Mouse (Mus musculus): ENCODE measurements around the gene Ccnd2.

Ccnd2 gene

GRCm38 (mm10) chr6:127114753-127115456, 37.1 kb downstream of the Ccnd2 start:
- in situ Hi-C loops (cut with MboI; ENCODE audit: low sequenced_read_pairs): no loop called here

DNA sequence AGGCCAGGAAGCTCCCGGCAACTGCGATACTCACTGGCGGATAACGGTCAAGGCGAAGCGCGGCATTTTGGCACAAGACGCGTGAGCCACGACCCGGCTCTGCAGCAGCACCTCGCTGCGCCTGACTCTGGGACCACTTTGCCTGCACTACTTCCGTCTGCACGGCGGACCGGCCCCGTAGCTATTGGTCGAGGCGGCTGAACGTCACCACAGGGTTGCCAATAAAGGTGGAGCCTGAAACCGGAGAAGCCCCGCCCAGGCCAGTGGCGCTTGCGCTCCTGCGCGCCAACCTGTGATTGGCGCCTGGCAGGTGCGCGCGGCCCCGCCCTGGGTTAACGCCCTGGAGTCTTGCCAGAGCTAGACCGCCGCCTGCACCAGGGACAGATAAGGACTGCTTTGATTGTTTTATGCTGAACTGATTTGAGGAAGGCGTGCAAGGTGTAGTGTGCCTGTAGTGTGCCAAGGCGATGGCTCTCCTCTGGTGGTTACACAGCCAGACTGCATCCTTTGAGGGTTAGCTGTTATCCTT, 42.5 kb downstream of the Ccnd2 start, which contains the start of gene Tigar:
Tigar (minus strand) TSS at position 156 of the 529 bp plus-strand sequence.
- in situ Hi-C loops (cut with MboI; ENCODE audit: low sequenced_read_pairs): no loop called here

GRCm38 (mm10) chr6:127108368-127109060, 43.5 kb downstream of the Ccnd2 start:
- in situ Hi-C loops (cut with MboI; ENCODE audit: low sequenced_read_pairs): no loop called here

DNA sequence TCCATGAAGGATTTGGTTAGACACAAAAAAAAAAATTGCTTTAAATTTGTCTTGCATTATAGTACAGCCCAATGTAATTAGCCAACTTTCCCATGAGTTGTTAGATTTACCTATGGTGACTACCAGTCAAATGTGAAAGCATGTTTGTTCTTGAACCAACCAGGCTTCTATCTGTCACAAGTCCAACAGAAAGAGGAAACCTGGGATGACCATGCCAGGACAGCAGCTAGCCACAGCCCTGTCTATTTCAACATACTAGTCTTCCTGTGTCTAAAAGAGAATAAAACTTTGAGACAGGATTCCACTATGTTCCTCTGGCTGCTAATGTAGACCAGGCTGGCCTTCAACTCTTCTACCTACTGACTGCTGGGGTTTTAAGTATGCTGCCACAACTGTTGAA, 44.6 kb downstream of the Ccnd2 start:
- in situ Hi-C loops (cut with MboI; ENCODE audit: low sequenced_read_pairs): no loop called here

GRCm38 (mm10) chr6:127106726-127107125, 45.3 kb downstream of the Ccnd2 start:
- in situ Hi-C loops (cut with MboI; ENCODE audit: low sequenced_read_pairs): no loop called here

GRCm38 (mm10) chr6:127106189-127106588, 45.8 kb downstream of the Ccnd2 start:
- in situ Hi-C loops (cut with MboI; ENCODE audit: low sequenced_read_pairs): no loop called here

- in situ Hi-C loops (cut with MboI; ENCODE audit: low sequenced_read_pairs): no loop called here
These were observed 46.9 kb downstream of the Ccnd2 start for GRCm38 (mm10) chr6:127105107-127105506.

DNA sequence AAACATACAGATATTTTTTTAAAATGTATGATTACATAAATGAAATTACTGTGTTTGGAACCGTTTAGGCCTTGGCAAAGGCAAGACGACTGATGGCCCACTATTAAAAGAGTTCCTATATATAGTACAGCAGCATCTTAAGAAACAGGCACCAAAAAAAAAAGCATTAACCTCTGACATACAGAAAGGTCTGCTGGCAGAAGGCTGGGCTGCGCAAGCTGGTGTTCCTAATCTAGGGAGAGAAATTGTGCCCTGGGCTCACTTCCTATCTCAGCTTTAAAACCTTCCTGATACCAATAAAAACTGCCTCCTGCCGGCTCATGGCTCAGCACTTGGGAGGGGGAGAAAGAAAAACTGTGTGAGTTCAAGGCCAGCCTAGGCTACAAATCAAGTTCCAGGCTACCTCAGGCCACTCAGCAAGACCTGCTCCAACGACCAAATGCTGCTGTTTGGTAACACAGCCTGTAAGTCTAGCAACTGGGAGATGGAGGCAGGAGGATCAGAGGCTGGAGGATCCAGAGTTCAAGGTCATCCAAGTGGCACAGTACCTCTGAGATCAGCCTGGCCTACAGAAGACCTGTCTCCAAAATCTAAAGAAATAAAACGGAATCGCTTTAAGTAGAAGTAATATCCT, 47.5 kb downstream of the Ccnd2 start:
- in situ Hi-C loops (cut with MboI; ENCODE audit: low sequenced_read_pairs): no loop called here

- in situ Hi-C loops (cut with MboI; ENCODE audit: low sequenced_read_pairs): no loop called here
These were observed 48.3 kb downstream of the Ccnd2 start for GRCm38 (mm10) chr6:127103506-127104275.

- in situ Hi-C loops (cut with MboI; ENCODE audit: low sequenced_read_pairs): no loop called here
These were observed 57.4 kb downstream of the Ccnd2 start for GRCm38 (mm10) chr6:127094565-127094964.

- in situ Hi-C loops (cut with MboI; ENCODE audit: low sequenced_read_pairs): no loop called here
These were observed 65.3 kb downstream of the Ccnd2 start for GRCm38 (mm10) chr6:127086739-127087138.

DNA sequence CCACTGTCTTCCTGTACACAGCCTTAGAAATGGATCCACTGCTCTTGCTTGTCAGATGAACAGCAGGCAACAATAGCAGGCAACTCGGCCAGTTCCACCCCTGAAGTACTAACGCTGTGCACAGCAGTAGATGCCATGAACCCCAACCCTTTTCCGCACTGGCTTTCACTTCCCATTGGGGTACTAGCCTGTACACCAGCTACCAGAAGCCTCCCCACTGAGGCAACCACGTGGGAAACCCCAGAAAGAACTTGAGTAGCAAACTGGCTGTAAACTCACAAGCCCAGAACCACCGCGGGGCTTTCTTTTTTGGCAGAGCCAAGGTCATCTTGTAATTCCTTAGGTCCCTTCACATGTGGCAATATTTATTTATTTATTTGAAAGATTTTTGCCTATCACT, 70.2 kb downstream of the Ccnd2 start:
- in situ Hi-C loops (cut with MboI; ENCODE audit: low sequenced_read_pairs): no loop called here

DNA sequence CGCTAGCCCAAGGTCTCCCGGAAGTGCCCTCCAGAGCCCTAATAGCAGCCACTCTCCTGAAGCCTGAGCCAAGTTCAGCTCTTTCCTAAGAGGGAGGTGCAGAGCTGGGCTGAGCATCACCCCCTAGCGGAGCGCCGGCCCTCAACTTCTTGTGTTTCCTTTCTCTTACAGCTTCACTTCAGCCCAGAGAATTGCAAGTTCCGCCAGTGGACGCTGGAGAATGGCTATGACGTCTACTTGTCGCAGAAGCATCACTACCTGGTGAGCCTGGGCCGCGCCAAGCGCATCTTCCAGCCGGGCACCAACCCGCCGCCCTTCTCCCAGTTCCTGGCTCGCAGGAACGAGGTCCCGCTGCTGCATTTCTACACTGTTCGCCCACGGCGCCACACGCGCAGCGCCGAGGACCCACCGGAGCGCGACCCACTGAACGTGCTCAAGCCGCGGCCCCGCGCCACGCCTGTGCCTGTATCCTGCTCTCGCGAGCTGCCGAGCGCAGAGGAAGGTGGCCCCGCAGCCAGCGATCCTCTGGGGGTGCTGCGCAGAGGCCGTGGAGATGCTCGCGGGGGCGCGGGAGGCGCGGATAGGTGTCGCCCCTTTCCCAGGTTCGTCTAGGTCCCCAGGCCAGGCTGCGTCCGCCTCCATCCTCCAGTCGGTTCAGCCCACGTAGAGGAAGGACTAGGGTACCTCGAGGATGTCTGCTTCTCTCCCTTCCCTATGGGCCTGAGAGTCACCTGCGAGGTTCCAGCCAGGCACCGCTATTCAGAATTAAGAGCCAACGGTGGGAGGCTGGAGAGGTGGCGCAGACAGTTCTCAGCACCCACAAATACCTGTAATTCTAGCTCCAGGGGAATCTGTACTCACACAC, 71.9 kb downstream of the Ccnd2 start:
- in situ Hi-C loops (cut with MboI; ENCODE audit: low sequenced_read_pairs): no loop called here

All from CH12F3 (cell line).